Mouse (Mus musculus): Measurements from ENCODE around the gene Lpar1. TPM values are rescaled to one million over a fixed set of nuclear protein-coding genes. Genes with fewer than 3 reads are reported as not detected.

The Lpar1 gene
- polyA plus RNA-seq, 1 experiment from 2014 or later = 0.47 TPM

DNA sequence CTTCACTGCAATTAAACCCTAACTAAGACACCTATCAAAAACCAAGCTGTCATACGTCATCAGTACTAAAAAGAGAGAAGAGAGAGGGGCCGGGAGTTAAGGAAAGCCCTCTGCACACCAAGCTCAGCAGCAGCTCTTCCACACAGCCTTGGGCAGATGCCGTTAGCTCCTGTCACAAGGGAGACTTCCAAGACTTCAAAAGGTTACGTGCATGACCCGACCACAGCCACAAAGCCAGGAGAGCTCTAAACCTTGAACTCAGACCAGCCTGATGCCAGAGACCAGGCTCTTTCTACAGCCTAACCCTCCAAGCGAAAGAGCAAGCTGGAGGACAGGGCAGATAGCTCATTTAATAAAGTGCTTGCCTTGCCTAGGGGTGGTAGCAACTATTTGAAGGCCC is 46.2 kb downstream of the Lpar1 start:
- peak overlapping the region; percentile 40 for H3K27ac ChIP-seq
- no peaks in the 10 kb centered on the region for H3K36me3 ChIP-seq (ENCODE audit: inconsistent target)
- no peak overlapping the region for H3K4me3 ChIP-seq (ENCODE audit: inconsistent target)
- no peaks in the 10 kb centered on the region for H3K79me2 ChIP-seq (ENCODE audit: inconsistent target)
- 93% methylated on average over 6 of the region's 6 CpGs for WGBS (ENCODE audit: missing documents)

DNA sequence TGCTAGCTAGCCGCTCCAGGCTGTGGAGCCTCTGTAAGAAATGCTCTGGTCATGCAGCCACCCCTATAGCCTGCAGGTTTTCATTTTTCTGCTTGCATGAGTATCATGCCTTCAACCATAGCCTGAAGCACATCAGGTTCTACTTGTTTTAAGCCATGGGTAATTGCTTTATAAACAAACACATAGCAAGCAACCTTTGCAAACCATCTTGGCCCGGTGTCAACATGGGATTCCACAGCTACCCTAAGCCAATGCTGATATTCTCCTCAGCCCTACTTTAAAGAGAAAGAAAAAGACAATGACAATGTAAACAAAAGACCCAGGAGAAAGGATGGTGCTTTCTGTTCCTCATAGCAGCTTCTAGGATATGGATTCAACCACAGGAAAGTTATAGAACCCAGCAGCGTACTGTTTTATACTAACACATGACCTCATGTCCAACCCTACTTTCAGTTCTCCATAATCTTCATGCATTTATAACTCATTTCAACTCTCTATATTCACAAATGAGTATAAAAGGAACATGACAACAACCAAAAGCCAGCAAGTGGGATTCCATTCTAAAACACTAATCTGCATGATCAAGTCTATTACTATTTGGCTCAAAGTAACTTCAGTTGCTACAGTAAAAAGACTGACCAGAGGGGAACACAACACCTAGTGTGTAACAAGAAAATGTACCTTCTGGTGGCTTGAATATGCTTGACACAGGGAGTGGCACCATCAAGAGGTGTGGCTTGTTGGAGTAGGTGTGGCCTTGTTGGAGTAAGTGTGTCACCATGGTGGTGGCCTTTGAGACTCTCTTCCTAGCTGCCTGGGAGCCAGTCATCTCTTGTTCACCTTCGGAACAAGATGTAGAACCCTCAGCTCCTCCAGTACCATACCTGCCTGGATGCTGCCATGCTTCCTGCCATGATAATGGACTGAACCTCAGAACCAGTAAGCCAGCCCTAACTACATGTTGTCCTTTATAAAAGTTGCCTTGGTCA is 46.9 kb downstream of the Lpar1 start:
- Histone ChIP-seq H3K27ac (peak overlapping the region; percentile 58), H3K79me2 (ENCODE audit: inconsistent target) (no peaks in the 10 kb centered on the region), H3K4me3 (ENCODE audit: inconsistent target) (no peak overlapping the region), H3K36me3 (ENCODE audit: inconsistent target) (no peaks in the 10 kb centered on the region)
- 70% methylated on average over 4 of the region's 4 CpGs for WGBS (ENCODE audit: missing documents)

DNA sequence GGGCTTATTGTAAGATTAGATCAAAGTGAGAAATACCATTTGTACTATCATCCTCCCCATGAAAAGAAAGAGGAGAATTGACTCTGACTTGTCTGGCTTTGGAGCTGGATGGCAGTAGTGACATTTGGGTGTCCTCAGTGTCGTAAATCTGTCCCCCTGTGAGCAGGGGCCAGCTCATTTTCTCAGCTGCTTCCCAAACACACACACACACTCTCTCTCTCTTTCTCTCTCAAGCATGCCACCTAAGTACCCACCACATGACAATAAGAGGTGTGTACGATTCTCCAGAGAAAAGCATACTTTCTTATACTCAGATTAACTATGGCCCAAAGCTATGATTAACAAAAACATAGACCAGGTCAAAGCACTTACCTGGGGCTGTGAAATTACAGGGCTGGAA is 49.4 kb downstream of the Lpar1 start:
- no peak overlapping the region for H3K27ac ChIP-seq
- 100% methylated on average over 2 of the region's 2 CpGs for WGBS (ENCODE audit: missing documents)
- H3K4me3 ChIP-seq (ENCODE audit: inconsistent target) = no peak overlapping the region
- H3K36me3 ChIP-seq (ENCODE audit: inconsistent target) = no peaks in the 10 kb centered on the region
- H3K79me2 ChIP-seq (ENCODE audit: inconsistent target) = no peaks in the 10 kb centered on the region

DNA sequence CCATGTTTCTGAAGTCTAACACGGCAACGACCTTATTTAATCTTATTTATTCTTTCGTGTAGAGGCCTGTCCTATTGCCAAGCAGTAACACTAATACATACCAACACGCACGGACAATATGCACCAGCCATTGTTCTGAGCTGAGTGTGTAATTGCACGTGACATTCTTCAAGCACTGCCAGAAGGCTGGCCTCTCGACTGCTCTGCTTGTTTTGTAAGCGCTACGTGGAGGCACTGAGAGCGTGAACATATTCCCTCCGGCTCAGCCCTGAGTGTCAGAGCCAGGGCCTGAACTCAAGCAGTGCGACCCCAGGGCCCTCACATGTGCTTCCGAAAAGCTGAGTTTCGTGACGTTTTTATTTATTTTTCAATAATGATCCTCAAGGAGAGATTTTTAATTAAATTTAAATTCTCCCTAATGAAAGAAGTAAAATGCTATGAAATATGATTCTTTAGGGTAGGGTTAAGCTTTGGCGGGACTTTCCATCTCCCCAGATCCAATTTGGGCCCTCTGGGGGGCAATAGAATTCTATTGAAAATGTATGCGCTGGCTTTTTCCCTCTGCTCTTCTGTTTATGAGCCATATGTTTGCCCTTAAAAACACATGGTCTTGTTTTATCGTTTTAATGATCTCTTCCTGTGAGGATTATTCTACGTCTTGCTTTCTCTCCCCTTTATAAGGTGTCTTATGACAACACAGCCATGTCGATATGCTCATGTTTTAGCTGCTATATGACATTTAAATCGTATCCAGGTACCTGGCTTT is 52.5 kb downstream of the Lpar1 start:
- Histone ChIP-seq H3K36me3 (ENCODE audit: inconsistent target) (no peaks in the 10 kb centered on the region), H3K27ac (no peak overlapping the region), H3K79me2 (ENCODE audit: inconsistent target) (no peaks in the 10 kb centered on the region), H3K4me3 (ENCODE audit: inconsistent target) (no peak overlapping the region)
- 95% methylated on average over 17 of the region's 21 CpGs for WGBS (ENCODE audit: missing documents)

DNA sequence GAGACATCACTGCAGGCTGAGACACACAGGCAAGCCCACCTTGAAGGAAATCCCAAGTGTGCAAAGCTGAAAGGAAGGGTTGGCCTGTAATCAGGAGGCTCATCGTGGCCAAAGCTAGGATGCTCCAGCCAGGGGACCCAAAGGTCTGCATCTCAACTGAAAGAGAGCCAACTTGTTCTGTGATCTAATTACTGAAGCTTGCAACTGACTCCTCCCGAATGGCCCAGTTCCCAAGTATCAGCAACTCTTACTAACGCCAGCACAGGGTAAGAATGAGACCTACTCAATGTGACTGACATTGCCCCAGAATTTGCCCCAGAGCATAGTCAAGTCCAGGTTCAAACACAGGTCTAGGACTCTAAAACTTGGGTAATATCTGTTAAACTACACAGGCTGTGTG is 53.9 kb downstream of the Lpar1 start:
- WGBS (ENCODE audit: missing documents) = 93% methylated on average over 3 of the region's 3 CpGs
- no peaks in the 10 kb centered on the region for H3K79me2 ChIP-seq (ENCODE audit: inconsistent target)
- H3K36me3 ChIP-seq (ENCODE audit: inconsistent target) = no peaks in the 10 kb centered on the region
- H3K27ac ChIP-seq = no peak overlapping the region
- no peak overlapping the region for H3K4me3 ChIP-seq (ENCODE audit: inconsistent target)

DNA sequence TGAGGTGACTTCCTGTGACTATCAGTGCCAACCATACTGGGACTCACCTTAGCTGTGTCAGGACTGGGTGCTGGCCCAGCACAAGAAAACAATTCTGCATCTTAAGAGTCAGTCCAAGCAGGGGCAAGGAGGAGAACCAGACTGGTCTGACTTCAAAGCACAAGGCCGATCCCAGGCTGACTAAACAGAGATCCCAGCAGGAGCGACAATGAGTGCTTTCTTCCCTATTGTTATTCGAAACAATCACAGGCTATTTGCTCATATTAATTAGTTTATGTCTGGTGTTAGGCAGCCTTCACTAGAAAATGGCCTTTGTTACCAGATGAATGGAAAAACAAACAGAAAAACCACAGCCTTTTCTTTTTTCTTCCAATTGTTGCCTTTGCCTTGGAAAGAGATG is 54.5 kb downstream of the Lpar1 start:
- Histone ChIP-seq H3K4me3 (ENCODE audit: inconsistent target) (no peak overlapping the region), H3K79me2 (ENCODE audit: inconsistent target) (no peaks in the 10 kb centered on the region), H3K27ac (no peak overlapping the region), H3K36me3 (ENCODE audit: inconsistent target) (no peaks in the 10 kb centered on the region)
- WGBS (ENCODE audit: missing documents) = 92% methylated on average over 3 of the region's 3 CpGs

DNA sequence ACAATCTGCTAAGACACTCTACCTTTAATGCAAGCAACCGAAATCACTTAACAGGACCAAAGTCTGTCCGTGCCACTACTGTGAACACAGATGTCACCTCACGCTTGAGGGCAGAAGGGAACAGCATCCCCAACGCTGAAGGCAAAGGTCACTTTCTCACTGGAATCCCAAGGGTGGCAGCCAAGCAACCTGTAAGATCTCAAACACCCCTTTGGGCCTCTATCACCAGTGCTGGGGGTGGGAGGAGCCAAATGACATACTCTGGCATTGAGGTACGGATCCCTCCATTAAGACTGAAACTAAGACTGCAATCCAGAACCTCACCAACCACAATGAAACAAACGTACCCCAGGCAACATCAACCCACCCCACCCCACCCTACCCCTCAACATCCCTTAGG is 55.0 kb downstream of the Lpar1 start:
- Histone ChIP-seq H3K36me3 (ENCODE audit: inconsistent target) (no peaks in the 10 kb centered on the region), H3K4me3 (ENCODE audit: inconsistent target) (no peak overlapping the region), H3K79me2 (ENCODE audit: inconsistent target) (no peaks in the 10 kb centered on the region), H3K27ac (no peak overlapping the region)
- 84% methylated on average over 6 of the region's 6 CpGs for WGBS (ENCODE audit: missing documents)

DNA sequence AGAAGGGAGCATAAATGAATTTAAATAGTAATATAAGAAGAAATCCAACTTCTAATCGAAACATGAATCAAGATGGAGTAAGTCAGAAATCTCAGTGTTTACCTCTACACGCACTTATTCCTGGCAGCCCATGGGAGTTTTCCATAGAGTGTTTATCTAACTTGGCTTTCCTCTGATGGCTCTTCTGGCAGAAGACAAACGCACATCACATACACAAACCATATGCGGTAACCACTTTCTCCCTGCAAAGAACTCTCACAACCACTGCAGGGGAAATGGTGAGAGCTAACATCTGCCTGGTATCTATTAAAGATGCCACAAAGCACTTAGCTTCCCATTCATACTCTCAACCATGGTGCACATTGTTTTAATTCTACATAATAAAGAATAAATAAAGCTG is 56.4 kb downstream of the Lpar1 start:
- no peaks in the 10 kb centered on the region for H3K36me3 ChIP-seq (ENCODE audit: inconsistent target)
- no peak overlapping the region for H3K4me3 ChIP-seq (ENCODE audit: inconsistent target)
- no peaks in the 10 kb centered on the region for H3K79me2 ChIP-seq (ENCODE audit: inconsistent target)
- H3K27ac ChIP-seq = no peak overlapping the region
- 93% methylated on average over 3 of the region's 4 CpGs for WGBS (ENCODE audit: missing documents)

DNA sequence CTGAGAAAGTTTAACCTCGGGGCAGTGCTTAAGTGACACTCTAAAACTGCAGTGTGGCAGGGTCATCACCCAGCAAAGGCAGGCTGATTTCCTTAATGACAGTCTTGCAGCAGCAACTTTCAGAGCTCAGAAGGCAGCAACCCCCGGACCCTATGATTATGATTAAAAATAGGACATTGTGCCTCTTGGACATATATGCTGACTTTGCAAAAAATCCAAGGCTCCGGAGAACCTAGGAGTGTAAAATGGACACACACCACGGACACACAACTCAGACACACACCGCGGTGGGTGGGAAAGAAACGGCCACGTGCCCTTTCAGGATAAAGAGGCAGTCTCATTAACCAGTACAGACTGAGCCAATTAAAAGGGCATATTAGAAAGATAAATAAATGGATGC is 57.0 kb downstream of the Lpar1 start:
- Histone ChIP-seq H3K79me2 (ENCODE audit: inconsistent target) (no peaks in the 10 kb centered on the region), H3K27ac (no peak overlapping the region), H3K4me3 (ENCODE audit: inconsistent target) (no peak overlapping the region), H3K36me3 (ENCODE audit: inconsistent target) (no peaks in the 10 kb centered on the region)
- WGBS (ENCODE audit: missing documents) = 89% methylated on average over 8 of the region's 8 CpGs

DNA sequence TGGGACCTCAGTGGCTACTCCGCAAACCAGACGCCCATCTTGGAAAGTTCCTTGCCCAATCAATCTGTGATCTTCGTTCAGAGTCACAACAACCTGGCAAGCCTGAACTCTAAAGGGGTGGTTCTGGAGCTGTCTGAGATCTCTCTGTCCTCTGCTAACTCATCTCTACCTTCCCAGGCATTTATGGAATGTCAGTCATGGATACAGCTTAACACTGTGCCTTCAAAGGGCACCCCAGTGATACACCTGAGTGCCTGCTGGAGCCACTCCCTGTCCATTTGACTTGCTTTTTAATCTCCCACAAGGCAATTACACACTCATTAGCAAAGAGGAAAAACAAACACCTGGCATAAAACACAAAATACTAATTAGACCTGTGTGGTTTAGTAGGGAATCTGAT is 62.0 kb downstream of the Lpar1 start:
- no peak overlapping the region for H3K4me3 ChIP-seq (ENCODE audit: inconsistent target)
- H3K36me3 ChIP-seq (ENCODE audit: inconsistent target) = no peaks in the 10 kb centered on the region
- H3K79me2 ChIP-seq (ENCODE audit: inconsistent target) = no peaks in the 10 kb centered on the region
- no peak overlapping the region for H3K27ac ChIP-seq
- 92% methylated on average over 3 of the region's 3 CpGs for WGBS (ENCODE audit: missing documents)

DNA sequence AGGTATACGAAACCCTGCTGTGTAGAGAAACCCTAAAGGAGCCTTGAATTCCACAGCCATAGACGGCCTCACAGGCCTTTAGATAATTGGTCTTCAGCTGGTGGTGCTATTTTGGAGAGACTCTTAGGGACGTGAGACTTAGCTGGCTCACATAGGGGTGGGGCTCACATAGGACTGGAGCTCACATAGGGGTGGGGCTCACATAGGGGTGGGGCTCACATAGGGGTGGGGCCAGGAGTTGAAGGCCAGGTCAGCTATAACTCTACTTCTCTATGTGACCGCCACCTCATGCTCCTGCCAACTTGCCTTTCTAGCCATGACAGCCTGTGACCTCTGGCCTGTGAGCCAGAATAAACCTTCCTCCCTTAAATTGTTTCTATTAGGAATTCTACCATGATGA is 63.3 kb downstream of the Lpar1 start:
- no peaks in the 10 kb centered on the region for H3K79me2 ChIP-seq (ENCODE audit: inconsistent target)
- no peak overlapping the region for H3K27ac ChIP-seq
- no peak overlapping the region for H3K4me3 ChIP-seq (ENCODE audit: inconsistent target)
- no peaks in the 10 kb centered on the region for H3K36me3 ChIP-seq (ENCODE audit: inconsistent target)
- 95% methylated on average over 4 of the region's 4 CpGs for WGBS (ENCODE audit: missing documents)

DNA sequence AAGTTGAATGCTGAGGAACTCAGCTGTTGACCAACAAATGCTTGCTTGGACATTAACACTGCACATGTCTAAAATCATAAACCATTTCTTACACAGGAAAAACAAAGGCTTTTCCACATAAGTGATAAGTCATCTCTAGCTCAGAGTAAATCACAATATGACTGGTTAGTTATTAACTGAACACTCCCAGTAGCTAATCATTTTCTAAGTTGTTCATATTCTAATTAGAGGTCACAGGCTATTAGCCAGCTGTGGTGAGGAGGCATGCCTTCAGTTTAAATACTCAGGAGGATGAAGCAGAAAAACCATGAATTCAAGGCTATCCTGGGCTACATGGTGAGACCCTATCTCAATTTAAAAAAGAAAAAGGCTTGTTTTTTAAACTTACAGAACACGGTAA is 75.1 kb downstream of the Lpar1 start:
- Histone ChIP-seq H3K4me3 (ENCODE audit: inconsistent target) (no peak overlapping the region), H3K79me2 (ENCODE audit: inconsistent target) (no peaks in the 10 kb centered on the region), H3K36me3 (ENCODE audit: inconsistent target) (no peaks in the 10 kb centered on the region), H3K27ac (no peak overlapping the region)
- 100% methylated on average over 1 of the region's 1 CpGs for WGBS (ENCODE audit: missing documents)

DNA sequence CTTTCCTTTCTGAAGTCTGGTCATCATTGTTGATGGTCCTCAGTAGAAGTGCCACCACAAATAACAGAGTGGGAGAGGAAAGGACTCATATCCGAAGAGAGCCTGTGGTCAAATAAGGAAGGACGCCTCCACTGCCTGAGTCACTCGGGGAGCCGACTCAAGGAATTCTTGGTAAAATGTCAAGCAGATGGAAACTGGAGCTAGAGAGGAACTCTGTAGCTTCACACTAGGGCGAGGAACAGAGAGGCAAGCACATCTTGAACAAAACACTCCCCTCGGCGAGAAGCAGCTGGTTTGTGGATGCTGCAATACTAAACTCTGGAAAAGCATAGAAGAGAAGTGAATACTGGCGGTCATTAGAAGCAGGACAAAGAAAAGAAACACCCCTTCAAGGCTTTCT is 76.0 kb downstream of the Lpar1 start:
- WGBS (ENCODE audit: missing documents) = 84% methylated on average over 8 of the region's 8 CpGs
- H3K27ac ChIP-seq = no peak overlapping the region
- no peaks in the 10 kb centered on the region for H3K36me3 ChIP-seq (ENCODE audit: inconsistent target)
- no peaks in the 10 kb centered on the region for H3K79me2 ChIP-seq (ENCODE audit: inconsistent target)
- H3K4me3 ChIP-seq (ENCODE audit: inconsistent target) = no peak overlapping the region

DNA sequence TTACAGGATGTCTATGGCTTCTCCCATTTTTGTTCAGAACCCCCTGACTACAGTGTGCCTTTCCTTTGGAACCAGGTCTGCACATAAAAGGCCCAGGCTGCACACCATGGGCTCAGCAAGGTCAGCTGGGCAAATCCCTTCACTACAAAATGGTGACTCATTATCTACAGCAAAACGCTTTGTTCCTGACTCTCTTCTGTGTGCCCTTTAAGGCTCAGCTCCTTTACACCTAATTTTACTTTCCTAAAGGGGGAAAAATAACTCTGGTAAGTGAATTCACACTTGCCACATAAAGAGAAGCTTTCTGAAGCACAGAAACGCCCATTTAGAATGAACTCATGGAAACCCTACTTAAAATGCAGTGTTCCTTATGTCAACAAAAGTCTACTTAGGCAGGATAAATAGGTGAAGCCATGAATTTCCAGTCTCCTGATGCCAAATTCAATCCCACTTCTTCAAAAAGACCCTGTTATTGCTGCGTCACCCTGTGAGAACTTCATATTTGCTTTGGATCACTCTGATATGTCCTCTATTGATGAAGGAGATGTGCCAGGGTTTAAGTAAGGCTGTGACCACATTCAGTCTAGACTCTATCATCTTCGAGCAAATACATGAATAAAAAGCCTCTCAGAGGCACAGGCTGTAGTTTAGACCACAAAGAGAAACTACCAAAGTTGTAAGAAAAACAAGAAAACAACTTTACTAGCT is 82.3 kb downstream of the Lpar1 start:
- Histone ChIP-seq H3K27ac (no peak overlapping the region), H3K36me3 (ENCODE audit: inconsistent target) (no peaks in the 10 kb centered on the region), H3K79me2 (ENCODE audit: inconsistent target) (no peaks in the 10 kb centered on the region), H3K4me3 (ENCODE audit: inconsistent target) (no peak overlapping the region)
- WGBS (ENCODE audit: missing documents) = 90% methylated on average over 4 of the region's 4 CpGs

Measured in macrophage (primary cell).